Mouse (Mus musculus) liver, embryonic 11.5 days (tissue): ENCODE measurements around the gene Rnf38. TPM values are rescaled to one million over a fixed set of nuclear protein-coding genes. Genes with fewer than 3 reads are reported as not detected.

Experiments
- ATAC-seq: fragments of 200-750 bp; cut with Nextera tagmentation; replicated peaks from 2 replicates; pipeline ENCODE4 v1.8.0; 2017; ENCODE audit warnings: moderate number of reproducible peaks, mild to moderate bottlenecking, moderate TSS enrichment, moderate library complexity; ENCODE audit not compliant: low FRiP score
- DNase-seq: peaks from one replicate; pipeline ENCODE4 v3.0.0-alpha.2; 2017; ENCODE audit warnings: low spot score
- H3K27ac ChIP-seq: fragments of 300-500 bp; sonication (generic); 2 replicates; pipeline ENCODE4 v1.5.1; 2014; ENCODE audit warnings: mild to moderate bottlenecking, low read depth, low read length, control low read depth
- H3K27me3 ChIP-seq: fragments of 300-500 bp; sonication (generic); replicated peaks from 2 replicates; pipeline ENCODE4 v1.6.1; 2014; ENCODE audit warnings: low read length, mixed read lengths; ENCODE audit not compliant: control insufficient read depth, insufficient read depth
- H3K36me3 ChIP-seq: fragments of 300-500 bp; sonication (generic); 2 replicates; pipeline ENCODE4 v1.6.1; 2014; ENCODE audit warnings: mild to moderate bottlenecking, low read length, moderate library complexity, mixed read lengths; ENCODE audit not compliant: control insufficient read depth, insufficient read depth
- H3K4me1 ChIP-seq: fragments of 300-500 bp; sonication (generic); replicated peaks from 2 replicates; pipeline ENCODE4 v1.6.1; 2014; ENCODE audit warnings: low read length, mixed read lengths; ENCODE audit not compliant: control insufficient read depth, insufficient read depth
- H3K4me2 ChIP-seq: fragments of 300-500 bp; sonication (generic); 2 replicates; pipeline ENCODE4 v1.6.1; 2014; ENCODE audit warnings: mild to moderate bottlenecking, control low read depth, moderate library complexity
- H3K4me3 ChIP-seq: fragments of 300-500 bp; sonication (generic); 2 replicates; pipeline ENCODE4 v1.5.1; 2014; ENCODE audit warnings: low read depth, low read length, control low read depth
- H3K9ac ChIP-seq: fragments of 300-500 bp; sonication (generic); 2 replicates; pipeline ENCODE4 v1.6.1; 2014; ENCODE audit warnings: low read depth, low read length, control low read depth
- H3K9me3 ChIP-seq: fragments of 300-500 bp; sonication (generic); 2 replicates; pipeline ENCODE4 v1.6.1; 2016; ENCODE audit warnings: low read length, inconsistent platforms, mixed read lengths; ENCODE audit not compliant: control insufficient read depth
- WGBS: fragments of 180-500 bp; shearing (Covaris S2); extraction: QIAGEN DNeasy Blood & Tissue Kit; methylation state at CpG from one replicate; pipeline ENCODE4 v1.1.7; 2014; 5-methylcytosine and 5-hydroxymethylcytosine counted together
- polyA plus RNA-seq: library from polyadenylated mRNA; unstranded; fragments of >200 nt; fragmentation: Nextera tagmentation; extraction: Ambion mirVana; gene quantifications from 2 replicates; pipeline ENCODE4 v1.2.1, GENCODE M21; 2014

Rnf38 gene
- polyA plus RNA-seq, 1 experiment from 2014 or later, result 20.2 TPM

GRCm38 (mm10) chr4:44166702-44167396 lies 66.7 kb downstream of the Rnf38 start:
- WGBS, result 3% methylated on average over 20 of the region's 20 CpGs
- peak overlapping the region; percentile 65 for H3K4me2 ChIP-seq
- H3K9ac ChIP-seq, result peak overlapping the region; percentile 91
- DNase-seq (no peak), ATAC-seq (no peak)
- H3K27ac ChIP-seq, result peak overlapping the region; percentile 99
- no peaks in the 10 kb centered on the region for H3K9me3 ChIP-seq
- H3K27me3 ChIP-seq, result no peaks in the 10 kb centered on the region
- H3K36me3 ChIP-seq, result no peaks in the 10 kb centered on the region
- H3K4me1 ChIP-seq, result peaks cover 36% of the 10 kb centered on the region
- peak overlapping the region; percentile 85 for H3K4me3 ChIP-seq

DNA sequence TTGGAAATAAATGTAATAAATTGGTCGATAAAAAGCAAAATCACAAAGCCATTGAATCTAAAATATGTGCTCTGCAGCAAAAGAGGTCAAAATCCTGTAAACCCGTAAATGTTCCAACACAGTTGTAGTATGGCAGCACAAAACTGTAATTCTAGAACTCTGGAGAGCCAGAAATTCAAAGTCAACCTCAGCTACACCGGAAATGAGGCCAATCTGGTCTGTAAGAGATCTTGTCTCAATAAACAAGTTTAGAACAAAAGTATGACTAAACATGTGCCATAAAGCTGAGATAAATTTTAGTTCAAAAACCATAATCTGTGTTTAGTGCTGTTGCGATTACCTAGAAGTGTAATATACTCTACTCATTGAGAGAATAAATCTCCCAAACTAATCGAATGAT lies 69.0 kb downstream of the Rnf38 start:
- H3K27ac ChIP-seq, result no peak overlapping the region
- H3K9ac ChIP-seq, result no peak overlapping the region
- no peaks in the 10 kb centered on the region for H3K9me3 ChIP-seq
- ATAC-seq (no peak), DNase-seq (no peak)
- no peaks in the 10 kb centered on the region for H3K27me3 ChIP-seq
- H3K4me3 ChIP-seq, result no peak overlapping the region
- 0 out of 2 replicates have a peak overlapping the region, but pooled peaks have one; percentile 13 for H3K4me2 ChIP-seq
- WGBS, result 88% methylated on average over 5 of the region's 5 CpGs
- no peaks in the 10 kb centered on the region for H3K36me3 ChIP-seq
- peaks cover 48% of the 10 kb centered on the region for H3K4me1 ChIP-seq

- no peak overlapping the region for H3K27ac ChIP-seq
- no peak overlapping the region for H3K9ac ChIP-seq
- no peaks in the 10 kb centered on the region for H3K36me3 ChIP-seq
- H3K4me2 ChIP-seq, result no peak overlapping the region
- no peaks in the 10 kb centered on the region for H3K9me3 ChIP-seq
- ATAC-seq, result no peak
- 60% methylated on average over 2 of the region's 2 CpGs for WGBS
- H3K4me1 ChIP-seq, result peaks cover 39% of the 10 kb centered on the region
- H3K27me3 ChIP-seq, result no peaks in the 10 kb centered on the region
- H3K4me3 ChIP-seq, result no peak overlapping the region
- no peak for DNase-seq
Measured at GRCm38 (mm10) chr4:44163034-44163433, 70.6 kb downstream of the Rnf38 start.

GRCm38 (mm10) chr4:44160990-44161689 lies 72.4 kb downstream of the Rnf38 start:
- Histone ChIP-seq H3K4me3 (no peak overlapping the region), H3K36me3 (no peaks in the 10 kb centered on the region), H3K9ac (no peak overlapping the region), H3K27me3 (no peaks in the 10 kb centered on the region), H3K27ac (no peak overlapping the region), H3K4me2 (no peak overlapping the region), H3K9me3 (no peaks in the 10 kb centered on the region), H3K4me1 (peaks cover 36% of the 10 kb centered on the region)
- ATAC-seq (peak; percentile 78), DNase-seq (no peak)
- WGBS, result 56% methylated on average over 13 of the region's 13 CpGs

DNA sequence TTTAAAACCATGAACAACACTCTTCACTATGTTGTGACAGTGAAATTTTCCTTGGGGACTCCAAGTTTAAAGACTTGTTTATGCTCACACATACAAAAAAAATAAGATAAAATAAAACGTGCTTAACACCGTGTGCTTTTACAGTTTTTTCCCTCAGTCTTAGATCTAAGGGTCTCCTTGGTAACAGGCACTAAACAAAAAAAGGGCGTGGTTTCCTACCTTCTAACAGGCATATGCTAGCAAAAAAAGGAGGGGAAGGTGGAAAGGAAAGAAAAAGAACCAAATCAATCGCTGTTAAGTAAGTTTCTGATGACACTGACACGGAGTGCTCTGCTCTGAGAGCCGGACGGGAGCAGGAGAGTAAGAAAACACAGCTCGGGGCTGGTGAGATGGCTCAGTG lies 73.8 kb downstream of the Rnf38 start:
- H3K4me3 ChIP-seq, result no peak overlapping the region
- H3K36me3 ChIP-seq, result no peaks in the 10 kb centered on the region
- H3K27me3 ChIP-seq, result no peaks in the 10 kb centered on the region
- DNase-seq (no peak), ATAC-seq (no peak)
- H3K4me2 ChIP-seq, result no peak overlapping the region
- no peaks in the 10 kb centered on the region for H3K9me3 ChIP-seq
- no peak overlapping the region for H3K9ac ChIP-seq
- no peak overlapping the region for H3K27ac ChIP-seq
- 76% methylated on average over 8 of the region's 8 CpGs for WGBS
- H3K4me1 ChIP-seq, result peaks cover 34% of the 10 kb centered on the region

GRCm38 (mm10) chr4:44156481-44156880 lies 77.1 kb downstream of the Rnf38 start:
- Histone ChIP-seq H3K4me2 (no peak overlapping the region), H3K27ac (no peak overlapping the region), H3K27me3 (no peaks in the 10 kb centered on the region), H3K4me1 (peaks cover 14% of the 10 kb centered on the region), H3K9me3 (no peaks in the 10 kb centered on the region), H3K4me3 (no peak overlapping the region), H3K9ac (no peak overlapping the region), H3K36me3 (no peaks in the 10 kb centered on the region; the same call in 1 of the 2 replicates)
- DNase-seq, result no peak
- WGBS, result 66% methylated on average over 6 of the region's 6 CpGs
- no peak for ATAC-seq

DNA sequence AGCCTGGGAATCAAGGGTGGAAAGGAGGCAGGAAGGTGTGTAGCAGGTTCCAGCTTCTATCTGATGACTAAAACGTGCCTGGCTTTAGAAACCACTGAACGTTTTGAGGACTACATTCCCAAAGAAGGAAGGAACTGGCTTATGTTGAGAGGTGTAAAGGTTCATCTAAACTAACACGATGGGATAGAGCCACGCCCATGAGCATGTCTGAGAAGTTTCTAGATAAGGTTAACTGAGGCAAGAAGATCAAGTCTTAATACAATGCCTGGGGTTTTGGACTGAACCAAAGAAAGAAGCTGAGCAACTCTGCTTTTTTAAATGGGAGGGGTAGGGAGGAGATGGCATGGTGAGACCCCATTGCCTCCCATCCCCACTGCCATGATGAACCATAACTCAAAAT lies 78.7 kb downstream of the Rnf38 start:
- Histone ChIP-seq H3K4me2 (peak overlapping the region; percentile 12; the same call in 1 of the 2 replicates), H3K27ac (no peak overlapping the region), H3K4me3 (no peak overlapping the region), H3K27me3 (no peaks in the 10 kb centered on the region), H3K9ac (peak overlapping the region; percentile 2; the same call in 1 of the 2 replicates), H3K9me3 (no peaks in the 10 kb centered on the region), H3K4me1 (peaks cover 6% of the 10 kb centered on the region), H3K36me3 (no peaks in the 10 kb centered on the region; the same call in 1 of the 2 replicates)
- no peak for DNase-seq
- 42% methylated on average over 4 of the region's 4 CpGs for WGBS
- peak; percentile 64; the same call in 1 of the 2 replicates for ATAC-seq

- WGBS, result 87% methylated on average over 4 of the region's 4 CpGs
- no peak for ATAC-seq
- Histone ChIP-seq H3K9ac (no peak overlapping the region), H3K4me3 (no peak overlapping the region), H3K27me3 (no peaks in the 10 kb centered on the region), H3K36me3 (peaks cover 2% of the 10 kb centered on the region), H3K4me1 (peaks cover 6% of the 10 kb centered on the region), H3K4me2 (no peak overlapping the region), H3K9me3 (no peaks in the 10 kb centered on the region), H3K27ac (no peak overlapping the region)
- DNase-seq, result no peak
Measured at GRCm38 (mm10) chr4:44152904-44153303, 80.7 kb downstream of the Rnf38 start.

DNA sequence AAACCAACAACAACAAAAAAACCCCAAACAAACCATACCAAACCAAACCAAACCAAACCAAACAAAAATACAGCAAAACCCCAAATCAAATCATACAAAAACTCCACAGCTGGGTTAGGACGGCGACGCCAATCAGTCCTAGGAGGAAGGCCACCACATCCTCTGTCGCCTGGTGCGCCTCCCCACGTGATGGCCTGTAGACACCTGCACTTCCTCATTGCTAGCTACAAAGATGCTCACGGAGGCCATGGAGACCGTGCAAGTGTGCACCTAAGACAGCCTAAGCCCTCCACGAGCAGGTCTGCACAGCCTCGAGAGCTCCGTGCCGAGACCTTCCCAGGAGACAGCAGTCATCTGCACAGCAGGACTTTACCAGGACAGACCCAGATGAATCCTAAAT lies 106.8 kb downstream of the Rnf38 start:
- no peak overlapping the region for H3K4me2 ChIP-seq
- no peaks in the 10 kb centered on the region for H3K4me1 ChIP-seq
- H3K27ac ChIP-seq, result no peak overlapping the region
- no peak overlapping the region for H3K9ac ChIP-seq
- DNase-seq, result no peak
- 87% methylated on average over 12 of the region's 12 CpGs for WGBS
- H3K9me3 ChIP-seq, result no peaks in the 10 kb centered on the region
- H3K27me3 ChIP-seq, result no peaks in the 10 kb centered on the region
- ATAC-seq, result no peak
- H3K4me3 ChIP-seq, result no peak overlapping the region
- H3K36me3 ChIP-seq, result peaks cover 36% of the 10 kb centered on the region
